Mouse (Mus musculus) gastrocnemius, adult 18-20 months (tissue): ENCODE results near the gene Hmg20b. TPM values are rescaled to one million over a fixed set of nuclear protein-coding genes. Genes with fewer than 3 reads are reported as not detected.
A peak's percentile ranks its signal among the peaks of the same experiment; 100 is the strongest.

Experiments
- DNase-seq: peaks from one replicate; pipeline ENCODE4 v3.0.0; 2021; ENCODE audit warnings: low spot score
- total RNA-seq, 2 experiments: library from RNA; stranded (reverse); gene quantifications; 2 replicates each; pipeline ENCODE4 v1.2.3; 2021

Gene Hmg20b
- total RNA-seq, 2 experiments from 2014 or later: 14.7 to 19.6 TPM

DNA sequence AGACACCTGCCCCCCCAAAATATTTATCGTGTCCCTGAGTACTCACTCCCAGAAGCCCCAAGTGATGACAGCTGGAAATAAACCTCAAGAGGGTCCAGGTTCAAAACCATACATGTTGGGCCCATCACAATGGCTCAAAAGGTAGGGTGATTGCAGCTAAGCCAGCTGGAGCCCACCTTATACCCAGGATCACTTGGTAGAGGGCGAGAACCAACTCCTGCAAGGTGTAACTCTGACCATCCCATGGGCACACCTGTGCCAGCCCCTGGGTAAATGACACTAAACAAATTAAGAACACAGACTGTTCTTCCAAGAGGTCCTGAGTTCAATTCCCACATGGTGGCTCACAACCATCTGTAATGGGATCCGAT is 28.9 kb upstream of the Hmg20b start:
- DNase-seq: no peak

DNA sequence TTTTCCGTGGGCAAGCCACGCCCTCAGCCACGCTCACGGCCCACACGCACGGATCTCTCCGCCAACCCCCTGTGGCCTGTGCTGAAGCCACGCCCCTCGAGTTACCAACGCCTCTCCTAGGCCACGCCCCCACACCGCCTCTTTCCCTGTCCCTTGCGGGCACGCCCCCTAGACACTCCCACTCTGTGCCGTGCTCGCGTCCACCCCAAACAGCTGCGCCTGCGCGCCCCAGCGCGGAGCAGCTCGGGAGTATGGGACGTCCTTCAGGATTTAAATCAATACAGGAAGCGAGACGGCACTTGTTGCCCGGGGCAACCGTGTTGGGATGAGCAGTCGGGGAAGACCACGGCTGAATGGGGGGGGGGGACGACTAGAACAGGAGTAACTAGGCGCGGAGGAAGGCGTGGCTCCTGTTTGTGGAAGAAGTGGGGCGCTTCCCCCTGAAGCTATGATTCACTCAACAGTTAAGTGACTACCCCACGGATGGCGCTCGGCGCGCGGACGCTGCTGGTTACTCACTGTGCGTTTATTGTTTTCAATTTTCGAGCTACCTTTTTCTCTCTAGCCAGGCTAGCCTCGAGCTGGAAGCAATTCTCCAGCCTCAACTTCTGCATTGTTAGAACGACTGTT is 28.4 kb upstream of the Hmg20b start:
- peak; percentile 100 for DNase-seq

DNA sequence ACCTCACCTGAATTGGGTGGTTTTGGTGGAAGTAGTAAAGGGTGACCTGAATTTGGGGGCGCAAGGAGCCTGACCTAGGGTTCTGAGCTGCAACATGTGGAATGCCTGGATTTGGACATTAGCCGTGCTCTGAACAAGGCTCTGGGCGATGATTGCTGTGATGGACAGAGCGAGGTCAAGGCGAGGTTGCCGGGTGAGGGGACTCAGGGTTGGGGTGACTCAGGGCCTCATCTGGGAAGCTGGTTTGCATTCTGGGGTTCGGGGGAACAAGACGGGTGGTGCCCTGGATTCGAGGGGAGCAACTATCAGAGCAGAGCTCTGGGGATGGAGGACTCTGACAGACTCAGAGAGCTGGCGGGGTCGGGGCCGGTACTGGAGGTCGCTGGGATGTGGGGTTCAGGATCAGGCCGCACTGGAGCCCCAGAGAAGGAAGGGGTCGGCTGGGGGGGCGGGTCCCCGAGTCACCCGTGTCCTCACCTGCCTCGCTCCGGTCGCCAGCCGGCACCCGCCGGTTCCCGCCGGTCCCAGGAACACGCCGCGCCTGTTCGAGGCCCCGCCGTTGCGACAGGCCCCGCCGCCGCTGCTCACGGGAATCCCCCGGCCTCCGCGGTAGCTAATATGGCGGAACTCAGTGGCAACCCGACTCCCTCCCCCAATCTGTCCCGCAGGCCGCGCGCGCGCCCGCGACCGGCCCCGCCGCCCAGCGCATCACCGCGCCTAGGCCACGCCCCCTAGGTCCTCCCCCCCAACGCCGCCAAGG is 27.7 kb upstream of the Hmg20b start, which contains the start of gene Fzr1:
TSS of gene Fzr1 (minus strand) at position 724 of the 760 bp plus-strand sequence.
- no peak for DNase-seq

DNA sequence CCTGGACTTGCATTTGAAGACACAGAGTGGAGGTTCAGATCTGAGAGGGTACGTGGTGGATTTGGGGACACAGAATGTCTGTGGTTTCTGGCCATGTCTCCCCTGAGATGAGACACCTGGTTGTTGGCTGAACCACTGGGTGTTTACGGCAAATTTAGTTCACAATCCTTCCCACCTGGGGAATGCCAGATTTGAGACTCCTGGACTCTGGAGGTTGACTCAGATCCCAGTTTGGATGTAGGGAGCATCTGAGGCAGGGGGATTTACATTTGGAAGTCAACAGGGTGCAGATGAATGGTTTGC is 27.0 kb upstream of the Hmg20b start:
- DNase-seq: no peak

DNA sequence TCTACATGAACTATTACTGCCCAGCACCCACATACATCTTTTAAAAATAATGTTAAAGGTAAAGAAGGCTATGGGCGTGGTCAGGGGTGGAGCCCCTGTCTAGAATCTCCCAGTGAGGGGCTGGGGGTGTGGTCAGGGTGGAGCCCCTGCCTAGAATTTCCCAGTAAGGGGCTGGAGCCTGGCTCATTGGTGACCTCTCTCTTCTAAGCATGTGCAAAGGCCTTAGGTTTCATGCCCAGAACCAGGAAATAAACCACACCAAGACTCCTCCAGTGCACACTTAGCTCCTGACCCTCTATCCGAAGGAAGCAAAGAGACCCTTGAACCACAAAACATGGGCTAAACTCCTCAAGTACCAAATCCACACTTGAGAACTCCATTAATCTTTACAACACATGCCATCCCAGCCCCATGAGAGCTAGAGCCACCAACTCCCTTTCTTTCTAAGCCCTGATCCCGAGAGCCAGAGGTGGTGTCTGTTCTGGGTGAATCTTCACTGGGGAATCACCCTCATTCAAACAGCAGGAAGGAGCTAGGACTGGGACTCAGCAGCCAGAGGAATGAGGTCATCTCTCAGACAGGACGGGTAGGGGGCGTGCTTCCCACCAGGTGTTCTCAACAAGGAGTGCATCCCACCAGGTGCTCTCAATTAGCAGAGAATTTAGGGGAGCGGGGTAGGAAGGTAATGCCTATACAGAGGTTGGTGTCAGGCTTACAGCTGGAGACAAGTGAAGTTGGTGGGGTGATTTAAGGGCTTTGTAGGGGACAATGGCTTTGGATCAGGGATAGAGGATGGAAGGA is 26.5 kb upstream of the Hmg20b start:
- DNase-seq: no peak

DNA sequence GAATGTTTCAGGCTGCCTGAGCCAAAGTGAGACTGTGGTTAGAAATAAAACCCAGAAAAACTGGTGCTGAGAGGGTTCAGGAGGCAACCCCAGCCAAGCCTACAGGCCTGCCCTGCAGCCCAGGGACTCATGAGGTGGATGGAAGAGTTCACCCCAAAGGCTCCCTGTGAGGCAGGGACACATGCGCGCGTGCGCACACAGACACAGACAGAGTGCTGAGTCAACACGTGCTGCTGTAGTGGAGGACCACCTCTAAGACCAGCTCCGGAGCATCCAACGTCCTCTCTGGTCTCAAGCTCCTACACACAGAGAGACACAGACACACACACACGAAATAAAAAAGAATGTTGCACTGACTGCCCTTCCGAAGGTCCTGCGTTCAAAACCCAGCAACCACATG is 25.0 kb upstream of the Hmg20b start:
- no peak for DNase-seq

DNA sequence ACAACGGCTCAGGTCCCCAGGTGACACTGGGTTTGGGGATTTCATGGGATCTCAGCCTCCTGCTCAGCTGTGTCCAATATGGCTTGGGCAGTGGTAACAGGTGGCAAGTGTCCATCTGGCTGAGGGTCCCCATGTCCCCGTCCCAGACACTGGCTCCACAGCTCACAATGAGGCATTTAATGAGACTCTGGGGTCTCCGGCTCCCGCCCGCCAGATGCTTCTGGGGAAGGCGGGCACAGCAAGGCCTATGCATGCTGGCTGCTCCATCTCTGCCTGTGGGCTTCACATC is 16.9 kb upstream of the Hmg20b start:
- no peak for DNase-seq

DNA sequence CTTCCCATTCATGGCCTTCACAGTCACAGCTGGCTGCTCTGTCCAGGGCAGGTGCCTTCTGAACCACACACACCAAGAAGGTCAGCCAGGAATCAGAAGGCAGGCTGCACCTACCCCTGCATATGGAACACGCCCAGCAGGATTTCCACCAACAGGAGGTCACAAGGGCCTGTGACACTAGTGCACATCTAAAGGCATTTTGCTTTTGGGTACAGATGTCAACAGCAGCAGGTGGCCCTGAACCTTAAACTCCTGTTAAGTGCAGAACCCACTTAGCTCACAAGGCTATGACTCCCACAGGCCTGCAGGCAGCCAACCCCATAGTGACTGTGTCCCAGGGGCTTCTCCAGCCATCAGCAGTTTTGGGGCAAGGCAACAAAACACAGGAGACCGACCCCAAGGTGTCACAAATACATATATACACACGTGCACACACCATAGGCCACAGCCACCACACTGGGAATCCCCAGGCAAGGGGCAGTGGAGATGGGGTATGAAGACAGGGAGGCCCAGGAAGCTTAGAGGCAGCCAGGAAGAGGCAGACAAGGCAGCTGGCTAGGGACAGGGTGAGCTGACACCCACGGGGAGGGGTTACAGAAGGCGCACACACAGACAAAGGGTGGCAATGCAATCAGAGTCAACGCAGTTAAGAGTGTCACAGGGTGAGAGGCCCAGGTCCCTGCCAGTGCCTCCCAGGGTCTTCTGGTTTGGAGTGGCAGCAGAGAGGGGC is 16.4 kb upstream of the Hmg20b start:
- no peak for DNase-seq

DNA sequence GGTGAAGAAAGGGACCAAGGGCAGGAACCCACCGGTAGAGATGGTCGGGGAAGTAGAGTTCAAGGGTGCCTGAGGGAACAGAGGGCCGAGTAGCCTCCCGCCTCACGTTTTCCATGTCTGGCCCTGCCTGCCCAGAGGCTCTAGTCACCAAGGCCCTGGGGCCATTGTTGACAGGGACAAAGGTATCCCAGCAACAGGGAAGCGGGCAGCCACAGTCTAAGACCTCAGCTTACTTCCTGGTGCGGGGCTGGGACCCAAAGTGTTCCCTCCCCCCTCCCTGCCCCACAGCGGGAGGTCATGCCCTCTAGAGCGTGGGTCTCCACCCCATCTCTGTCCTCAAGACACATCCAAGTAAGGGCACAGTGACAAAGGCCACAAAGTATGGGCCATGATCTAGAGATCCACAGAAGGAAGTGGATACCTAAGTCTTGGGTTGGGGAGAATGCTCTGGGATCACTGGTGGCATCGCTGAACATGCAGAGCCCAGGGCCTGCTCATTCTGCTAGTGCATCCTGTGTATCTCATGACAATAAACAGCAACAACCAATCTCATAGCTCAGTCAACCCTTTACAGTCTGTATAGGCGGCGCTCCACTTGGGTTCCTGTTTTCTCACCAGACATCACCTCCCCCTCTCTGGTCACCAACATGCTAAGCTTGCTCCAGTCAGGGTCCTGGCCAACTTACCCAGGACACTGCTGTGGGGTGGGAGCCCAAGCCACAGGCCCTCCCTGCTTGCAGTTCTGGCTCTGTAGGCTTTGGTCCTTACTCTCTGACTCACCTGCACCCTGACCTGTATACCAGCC is 15.6 kb upstream of the Hmg20b start, which contains the start of gene 4930404N11Rik:
TSS of gene 4930404N11Rik (minus strand) at position 145 of the 805 bp plus-strand sequence.
- DNase-seq: no peak

DNA sequence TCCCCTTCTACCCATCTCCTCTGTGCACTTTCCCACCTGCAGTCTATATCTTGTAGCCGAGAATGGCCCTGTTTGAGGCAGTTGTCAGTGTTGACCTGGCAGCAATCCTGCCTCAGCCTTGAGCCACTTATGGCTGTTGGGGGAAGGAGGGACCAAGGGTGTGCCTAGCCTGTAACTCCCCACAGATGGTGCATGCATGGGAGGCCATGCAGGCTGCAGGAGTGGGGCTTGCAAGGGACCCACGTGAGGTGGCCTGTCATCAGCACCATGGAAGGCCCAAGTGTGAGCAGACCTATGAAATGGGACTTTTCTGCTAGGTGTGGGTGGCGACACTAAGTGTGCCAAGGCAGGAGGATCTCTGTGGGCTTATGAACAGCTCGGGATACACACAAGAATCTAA is 14.8 kb upstream of the Hmg20b start:
- no peak for DNase-seq

DNA sequence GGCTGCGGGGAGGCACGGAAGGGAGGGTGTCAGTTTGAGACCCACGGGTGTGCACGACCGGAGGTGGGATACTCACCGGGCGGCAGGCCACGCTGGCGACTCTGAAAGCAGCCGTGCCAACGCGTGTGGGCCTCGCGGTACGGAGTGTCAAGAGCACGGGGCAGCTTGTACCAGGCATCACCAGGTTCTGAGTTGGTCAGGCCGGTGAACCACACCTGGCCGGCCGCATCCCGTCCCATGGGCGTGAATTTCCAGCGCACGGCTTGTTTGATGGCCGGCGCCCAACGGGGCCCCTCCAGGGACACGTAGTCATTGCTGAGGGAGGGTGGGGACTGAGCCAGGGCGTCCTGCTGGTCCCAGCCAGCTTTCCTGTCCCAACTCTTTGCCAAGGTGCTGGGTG is 14.4 kb upstream of the Hmg20b start:
- no peak for DNase-seq

DNA sequence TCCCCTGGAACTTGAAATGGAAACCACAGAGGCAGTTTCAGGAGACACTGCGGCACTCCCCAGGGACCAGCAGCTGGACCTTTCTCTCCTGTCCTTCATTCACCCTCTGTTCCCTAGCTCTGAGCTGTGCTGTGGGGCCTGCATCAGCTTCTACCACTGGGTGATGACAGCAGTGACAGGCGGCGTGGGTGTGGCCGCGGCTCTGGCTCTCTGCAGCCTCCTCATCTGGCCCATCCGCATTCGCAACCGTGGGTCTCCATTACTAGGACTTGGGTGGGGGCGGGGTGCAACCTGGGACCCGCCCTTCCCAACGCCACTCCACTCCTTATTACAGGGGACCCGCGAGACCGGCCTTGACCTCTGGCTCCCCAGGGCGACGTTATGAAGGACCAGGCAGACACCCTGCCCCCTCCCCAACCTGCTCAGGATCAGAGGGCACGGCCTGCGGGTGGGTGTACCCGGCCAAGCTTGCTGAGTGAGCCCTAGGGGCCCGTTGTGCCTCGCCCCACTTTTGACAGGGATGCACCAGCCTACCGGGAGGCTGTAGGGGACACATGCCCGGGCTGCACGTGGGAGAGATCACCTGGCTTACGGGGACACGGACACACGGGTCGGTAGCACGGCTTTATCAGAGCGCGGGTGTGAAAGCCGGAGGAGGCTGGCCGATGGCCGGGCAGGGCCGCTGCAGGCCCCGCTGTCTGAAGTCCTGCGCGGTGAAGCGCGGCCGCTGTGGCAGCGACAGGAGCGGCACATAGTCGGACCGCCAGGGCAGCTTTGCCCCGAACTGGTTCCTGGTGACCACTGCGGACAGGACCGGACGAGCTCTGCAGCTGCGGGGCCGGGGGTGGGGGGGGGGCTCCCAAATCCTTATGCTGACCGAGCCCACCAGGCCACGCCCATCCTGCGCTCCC is 13.4 kb upstream of the Hmg20b start:
- no peak for DNase-seq

DNA sequence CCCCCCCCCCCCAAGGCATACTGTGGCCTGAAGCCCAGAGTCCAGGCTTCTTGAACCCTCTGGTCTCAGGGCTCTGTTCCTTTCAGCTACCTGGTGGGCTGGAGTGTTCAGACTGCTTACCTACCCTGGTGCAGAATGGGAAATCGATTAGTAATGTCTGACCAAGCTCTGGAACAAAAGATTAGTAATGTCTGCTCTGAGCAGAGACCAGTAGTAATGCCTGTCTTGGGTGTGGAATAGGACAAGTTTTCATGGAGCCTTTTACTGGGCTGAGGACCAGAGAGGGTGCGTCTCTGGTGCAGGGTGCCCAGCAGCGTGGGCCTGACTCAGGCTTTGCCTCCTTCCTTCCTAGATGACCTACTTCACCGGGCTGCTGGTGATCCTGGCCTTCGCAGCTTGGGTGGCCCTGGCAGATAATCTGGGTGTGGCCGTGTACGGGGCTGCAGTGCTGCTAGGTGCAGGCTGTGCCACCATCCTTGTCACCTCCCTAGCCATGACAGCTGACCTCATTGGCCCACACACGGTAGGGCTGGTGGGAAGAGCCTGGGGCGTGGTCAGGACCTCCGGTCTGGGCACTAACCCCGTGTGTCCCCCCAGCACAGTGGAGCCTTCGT is 12.2 kb upstream of the Hmg20b start:
- no peak for DNase-seq

DNA sequence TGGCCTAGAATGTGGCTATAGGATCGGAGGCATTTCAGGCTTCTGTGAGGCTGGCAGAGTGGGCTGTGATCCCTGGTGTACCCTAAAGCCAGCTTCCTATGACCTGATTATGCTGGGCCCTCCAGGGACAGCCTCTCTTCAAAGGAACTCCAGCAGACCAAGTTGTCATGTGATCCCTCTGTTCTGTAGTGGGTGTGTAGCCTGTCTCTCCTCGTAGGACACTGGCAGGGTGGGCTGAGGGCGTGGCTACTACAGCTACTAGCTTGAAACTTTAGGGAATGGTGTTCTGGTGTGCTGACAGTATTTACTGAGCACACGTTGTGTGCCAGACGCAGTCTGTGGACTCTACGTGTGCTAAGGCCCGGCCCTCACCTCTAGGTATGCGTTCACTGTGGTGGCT is 10.4 kb upstream of the Hmg20b start:
- no peak for DNase-seq

DNA sequence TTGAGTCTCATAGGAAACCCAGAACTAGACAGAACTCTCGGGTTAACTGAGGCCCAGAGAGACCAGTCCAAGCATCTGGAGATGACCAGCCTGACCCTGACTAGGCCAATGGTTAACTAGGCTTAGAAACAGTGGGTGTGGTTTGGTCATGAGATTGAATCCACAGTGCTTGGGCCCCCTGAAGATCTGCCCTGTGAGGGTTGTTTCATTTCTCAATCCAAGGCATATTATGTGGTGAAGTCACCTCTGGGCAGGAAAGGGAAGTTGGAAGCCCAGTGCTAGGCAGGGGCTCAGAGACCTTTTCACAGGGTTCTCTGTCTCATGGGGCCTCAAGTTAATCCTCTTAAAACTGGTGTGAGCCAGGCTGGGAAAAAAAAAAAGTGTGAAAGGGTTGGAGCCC is 8.6 kb upstream of the Hmg20b start:
- DNase-seq: no peak

DNA sequence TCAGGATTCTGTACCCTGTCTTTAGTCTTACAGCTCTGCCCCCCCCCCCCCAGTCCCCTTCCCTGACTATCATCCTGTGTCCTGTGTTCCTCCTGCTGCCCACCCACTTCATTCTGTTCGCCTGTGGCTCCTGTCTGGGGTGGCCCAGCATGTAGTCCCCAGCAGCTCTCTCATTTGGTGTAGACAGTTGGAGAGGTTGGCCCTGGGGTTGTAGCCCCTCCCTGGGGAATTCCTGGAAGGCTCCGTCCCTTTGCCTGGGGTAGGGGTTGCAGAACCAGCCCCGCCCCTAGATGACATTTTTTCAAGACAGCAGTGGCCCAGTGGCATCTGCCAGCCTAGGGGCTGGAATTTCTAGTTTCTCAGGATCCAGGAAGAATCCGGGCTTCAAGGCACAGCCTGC is 7.9 kb upstream of the Hmg20b start:
- DNase-seq: no peak

DNA sequence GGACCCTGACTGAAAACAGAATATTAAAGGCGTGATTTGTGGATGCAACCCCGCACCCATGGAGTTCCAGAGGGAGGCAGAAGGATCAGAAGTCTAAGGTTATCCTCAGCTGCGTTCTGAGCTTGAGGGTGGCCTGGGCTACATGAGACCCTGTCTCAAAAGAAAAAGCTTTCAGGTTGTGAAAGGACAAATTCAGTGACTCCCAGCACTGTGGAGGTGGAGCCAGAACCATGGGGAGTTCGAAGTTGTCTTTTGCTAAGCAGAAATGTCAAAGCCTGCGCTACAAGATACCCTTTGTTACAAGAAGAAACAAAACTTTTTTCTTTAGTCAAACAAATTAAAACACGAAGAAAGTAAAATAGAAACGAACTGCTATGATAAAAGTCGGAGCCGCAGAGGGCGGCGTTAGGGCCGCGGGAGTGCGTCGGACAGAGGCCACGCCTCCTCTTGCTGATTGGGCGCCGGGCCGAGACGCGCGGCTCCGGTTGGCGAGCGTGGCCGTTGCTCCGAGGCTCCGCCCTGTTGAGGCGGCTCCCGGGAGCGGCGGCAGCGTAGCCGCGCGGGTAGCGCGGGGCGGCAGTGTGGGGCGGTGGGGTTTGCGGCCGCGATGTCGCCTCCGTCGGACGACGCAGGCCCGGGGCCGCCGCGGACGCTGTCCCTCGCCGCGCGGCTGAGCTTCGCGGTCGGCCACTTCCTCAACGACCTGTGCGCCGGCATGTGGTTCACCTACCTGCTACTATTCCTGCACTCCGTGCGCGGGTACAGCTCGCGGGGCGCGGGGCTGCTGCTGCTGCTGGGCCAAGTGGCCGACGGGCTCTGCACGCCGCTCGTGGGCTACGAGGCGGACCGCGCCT is 6.9 kb upstream of the Hmg20b start, which contains the start of gene Mfsd12:
TSS of gene Mfsd12 (plus strand) at position 501 of the 854 bp plus-strand sequence.
- DNase-seq: peak; percentile 93

DNA sequence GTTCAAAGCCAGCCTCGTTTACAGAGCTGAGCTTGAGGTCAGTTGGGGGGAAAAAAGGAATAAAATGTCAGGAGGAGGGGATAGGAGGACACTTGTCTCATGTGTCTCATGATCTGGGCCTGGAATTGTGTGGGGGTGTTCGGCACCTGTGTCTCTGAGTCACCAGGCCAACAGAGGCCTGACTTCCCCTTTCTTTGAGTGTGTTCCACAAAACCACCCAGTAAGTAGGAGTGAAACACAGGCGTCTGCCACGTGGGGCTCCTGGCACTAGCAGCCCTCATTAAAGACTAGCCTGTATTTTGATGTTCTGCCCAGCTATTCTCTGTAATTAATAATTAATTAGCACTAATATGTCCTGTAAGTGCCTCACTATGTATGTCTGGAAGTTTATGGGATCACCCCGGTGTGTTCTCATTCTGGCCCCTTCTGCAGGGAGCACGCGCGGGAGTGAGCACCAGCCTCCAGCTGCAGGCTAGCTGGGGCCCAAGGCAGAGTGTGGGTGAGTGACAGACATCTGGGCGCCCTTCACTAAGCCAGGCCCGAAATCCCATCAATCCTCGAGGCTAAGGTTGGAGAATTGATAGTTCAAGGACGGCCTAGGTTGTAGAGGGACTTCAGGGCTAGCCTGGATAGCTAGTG is 6.2 kb upstream of the Hmg20b start:
- DNase-seq: no peak
